Mouse (Mus musculus) MEL-GATA-1-ER (cell line): ENCODE measurements around the gene Pax5.
A peak's percentile ranks its signal among the peaks of the same experiment; 100 is the strongest.

Source experiments
- DNase-seq: peaks from one replicate; pipeline ENCODE4 v3.0.0-alpha.2; 2012; ENCODE audit warnings: low read depth; ENCODE audit errors: extremely low read depth

The Pax5 gene

DNA sequence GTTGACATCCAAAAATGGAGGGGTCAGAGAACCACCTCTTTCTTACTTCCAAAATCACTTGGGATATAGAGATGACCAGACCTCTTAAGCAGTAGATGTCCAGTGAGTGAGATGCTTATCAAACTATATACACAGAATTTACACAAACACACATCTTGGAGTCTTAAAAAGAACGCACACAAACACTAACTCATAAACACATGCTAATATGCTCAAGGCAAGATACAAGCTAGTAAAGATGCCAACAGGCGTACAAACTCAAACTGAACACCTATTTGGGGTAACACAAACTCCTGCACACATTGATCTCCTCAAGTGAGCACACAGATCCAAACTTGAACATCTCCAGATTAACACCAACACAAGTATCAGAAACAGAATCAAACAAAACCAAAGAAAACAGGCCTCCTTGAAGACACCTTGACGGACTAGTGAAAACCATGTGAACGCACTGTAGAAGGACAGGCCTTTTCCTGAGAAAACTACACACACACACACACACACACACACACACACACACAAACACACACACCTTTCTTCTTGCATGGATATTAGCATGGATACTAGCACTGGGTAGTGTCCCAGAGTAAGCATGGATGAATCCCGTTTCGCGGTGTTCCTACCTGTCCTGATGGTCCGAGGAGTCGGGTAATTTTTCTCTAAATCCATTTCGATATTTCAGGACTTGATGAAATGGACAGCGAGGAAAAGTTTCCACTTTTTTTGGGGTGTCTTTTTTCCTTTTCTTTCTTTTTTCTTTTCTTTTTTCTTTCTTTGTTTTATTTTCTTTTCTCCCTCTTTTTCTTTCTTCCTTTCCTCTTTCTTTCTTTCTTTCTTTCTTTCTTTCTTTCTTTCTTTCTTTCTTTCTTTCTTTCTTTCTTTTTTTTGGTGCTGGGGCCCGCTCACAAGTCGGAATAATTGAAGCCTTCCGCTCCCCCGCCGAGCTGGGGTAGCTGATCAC lies at the start of gene Pax5:
TSS of gene Pax5 (minus strand) at position 748 of the 961 bp plus-strand sequence.
- no peak for DNase-seq

DNA sequence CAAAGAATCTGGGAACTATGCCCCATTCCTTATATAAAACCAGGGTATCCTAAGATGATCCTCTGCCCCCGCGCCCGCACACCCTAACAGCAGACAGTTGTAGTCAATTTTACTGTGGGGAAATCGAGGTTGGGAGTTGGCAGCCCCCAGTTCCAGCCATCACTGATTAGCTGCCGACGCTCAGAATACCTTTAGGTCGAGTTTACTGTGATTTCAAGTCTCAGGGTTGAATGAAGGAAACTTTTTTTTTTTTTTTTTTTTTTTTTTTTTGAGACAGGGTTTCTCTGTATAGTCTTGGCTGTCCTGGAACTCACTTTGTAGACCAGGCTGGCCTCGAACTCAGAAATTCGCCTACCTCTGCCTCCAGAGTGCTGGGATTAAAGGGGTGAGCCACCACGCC lies 46.8 kb upstream of the Pax5 start:
- peak; percentile 6 for DNase-seq

DNA sequence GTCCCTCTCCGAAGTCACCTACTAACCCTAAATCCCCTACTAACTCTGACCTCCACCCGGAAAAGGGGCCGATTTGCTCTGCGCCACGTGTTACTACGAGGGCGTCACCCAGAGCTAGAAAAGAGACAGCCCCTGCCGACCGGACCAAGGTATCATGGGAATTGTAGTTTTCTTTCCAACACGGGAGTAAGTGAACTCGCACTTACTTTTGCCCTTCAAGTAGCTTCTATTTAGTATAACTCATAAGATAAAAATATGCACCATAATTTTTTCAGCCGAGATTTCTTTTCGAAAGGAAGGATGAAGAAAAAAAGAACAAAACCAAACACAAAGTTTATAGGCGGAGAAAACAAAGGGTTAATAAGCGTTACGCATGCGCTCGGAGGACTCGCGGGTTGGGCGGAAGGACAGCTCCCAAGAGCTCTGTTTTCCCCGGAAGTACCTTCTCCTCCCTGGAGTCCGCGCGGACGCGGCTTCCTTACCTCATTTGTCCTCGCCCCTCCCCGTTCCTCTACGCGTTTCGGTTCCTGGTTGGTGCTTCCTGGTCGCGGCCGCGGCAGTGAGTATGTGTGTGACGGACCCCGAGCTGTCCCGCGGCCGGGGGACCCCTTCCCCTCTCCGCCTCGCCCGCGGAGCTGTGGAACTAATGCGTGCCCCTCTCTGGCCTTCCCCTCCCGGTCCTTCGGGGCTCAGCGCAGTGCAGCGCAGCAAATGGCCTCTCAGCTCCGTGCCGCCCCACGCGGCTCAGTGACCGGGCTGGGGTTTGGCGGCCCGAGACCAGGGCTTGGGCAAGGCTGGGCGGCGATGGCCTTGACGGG lies 46.1 kb upstream of the Pax5 start:
- peak; percentile 92 for DNase-seq

DNA sequence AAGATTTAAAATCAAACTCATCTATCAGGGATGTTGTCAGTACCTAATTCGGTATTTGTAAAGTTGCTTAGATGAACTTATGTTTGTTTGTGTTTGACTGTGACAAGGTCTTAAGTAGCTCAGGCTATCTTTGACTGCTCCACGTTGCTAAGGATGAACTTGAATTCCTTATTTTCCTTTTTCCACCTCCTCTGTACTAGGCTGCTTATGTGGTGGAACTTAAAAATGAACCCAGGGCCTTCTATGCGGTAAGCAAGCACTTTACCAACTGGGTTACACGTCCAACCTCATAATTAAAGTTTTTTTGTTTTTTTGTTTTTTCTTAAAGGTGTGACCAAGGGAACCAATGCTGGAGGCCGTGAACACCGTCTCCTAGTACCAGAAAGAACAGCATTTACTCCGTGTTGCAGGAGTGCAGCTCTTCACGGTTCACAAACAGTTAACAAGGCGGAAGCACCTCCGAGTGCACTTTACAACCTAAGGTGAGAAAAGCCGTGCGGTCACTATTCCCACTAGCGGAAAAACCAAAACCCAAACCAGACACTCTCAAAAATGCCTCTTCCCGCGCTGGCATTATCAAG lies 45.4 kb upstream of the Pax5 start, which contains the start of gene Zcchc7:
TSS of gene Zcchc7 (plus strand) at position 325 of the 581 bp plus-strand sequence.
- DNase-seq: no peak

DNA sequence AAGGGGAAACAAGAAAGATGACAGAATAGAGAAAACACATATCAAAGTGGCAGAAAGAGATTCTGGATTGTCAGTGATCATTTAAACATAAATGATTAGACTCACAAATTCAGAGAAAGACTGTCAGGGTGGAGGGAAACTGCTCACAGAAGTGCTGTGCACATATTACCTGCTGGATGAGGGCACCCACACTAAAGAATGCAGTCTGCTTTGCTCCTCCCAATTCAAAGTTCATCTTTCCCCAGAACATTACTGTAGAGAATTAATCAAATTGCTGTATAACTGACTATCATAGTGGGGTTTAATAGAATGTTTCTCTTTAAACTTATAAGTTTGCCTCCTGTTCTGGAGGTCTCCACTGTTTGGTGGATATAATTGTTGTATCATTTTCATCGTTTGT lies 30.2 kb upstream of the Pax5 start:
- DNase-seq: no peak

DNA sequence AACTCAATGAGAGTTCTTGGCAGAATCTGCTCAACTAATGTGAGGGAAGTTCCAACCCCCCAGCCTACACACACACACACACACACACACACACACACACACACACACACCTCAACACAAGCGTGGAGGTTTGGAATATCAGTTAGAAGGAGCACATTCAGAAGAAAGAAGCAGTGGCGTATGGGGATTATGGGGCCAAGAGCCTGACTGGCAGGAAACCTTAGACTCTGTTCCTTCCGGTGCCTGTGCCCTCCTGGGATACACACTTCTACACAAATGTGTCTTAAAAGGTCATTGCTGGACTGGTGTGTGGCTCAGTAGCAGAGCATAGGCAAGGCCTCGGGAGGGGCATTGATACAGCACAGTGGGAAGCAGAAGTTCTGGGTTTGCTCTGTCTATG lies 10.9 kb upstream of the Pax5 start:
- no peak for DNase-seq

DNA sequence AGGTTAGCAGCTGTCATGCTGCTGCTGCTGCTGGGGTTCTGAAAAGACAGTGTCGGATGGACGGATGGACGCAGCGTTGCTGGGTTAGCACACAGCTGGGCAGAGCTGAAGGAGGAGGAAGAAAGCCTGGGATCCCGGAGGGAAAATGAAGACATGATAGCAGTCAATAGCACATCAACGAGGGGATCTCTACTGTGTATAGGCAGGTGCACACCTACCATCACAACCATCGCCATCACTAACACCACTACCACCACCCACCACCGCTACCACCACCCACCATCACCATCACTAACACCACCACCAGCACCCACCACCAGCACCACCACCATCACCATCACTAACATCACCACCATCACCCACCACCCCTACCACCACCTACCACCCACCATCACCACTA lies 9.8 kb upstream of the Pax5 start:
- no peak for DNase-seq

DNA sequence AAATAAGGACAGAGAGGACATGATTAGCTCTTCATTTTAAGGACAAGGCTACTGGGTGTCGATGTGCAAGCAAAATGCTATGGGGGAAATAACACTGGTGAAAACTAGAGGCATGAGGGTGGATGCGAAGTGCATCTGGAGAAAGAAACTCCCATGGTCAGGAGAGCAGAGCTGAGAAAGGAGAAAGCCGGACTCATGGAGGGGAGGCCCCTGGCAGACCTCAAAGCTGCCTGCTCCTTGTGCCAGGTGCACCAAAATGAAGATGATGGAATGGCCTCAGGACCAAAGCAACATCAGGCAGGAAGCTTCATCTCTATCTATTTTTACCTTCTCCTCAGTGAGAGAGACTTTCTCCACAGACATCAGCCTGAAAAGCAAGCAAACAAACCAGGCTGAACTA lies 7.4 kb upstream of the Pax5 start:
- DNase-seq: no peak

DNA sequence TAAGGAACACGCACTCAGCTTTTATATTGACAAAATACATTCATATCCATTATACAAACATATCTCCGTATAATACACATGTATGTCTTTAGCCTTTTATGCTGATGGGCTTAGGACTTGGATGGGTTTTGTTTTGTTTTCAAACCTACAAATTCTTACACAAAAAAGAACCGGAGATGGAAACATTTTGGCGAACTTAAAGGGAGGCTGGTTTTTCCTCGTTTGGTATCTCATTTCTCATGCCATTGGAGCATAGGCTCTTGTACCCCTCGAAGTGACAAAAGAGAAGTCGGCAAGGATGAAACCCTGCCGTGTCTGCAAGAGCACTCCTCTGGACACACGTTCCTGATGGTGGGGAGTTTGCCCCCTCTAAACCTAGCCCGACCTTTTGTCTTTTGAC lies 6.1 kb upstream of the Pax5 start:
- DNase-seq: no peak

DNA sequence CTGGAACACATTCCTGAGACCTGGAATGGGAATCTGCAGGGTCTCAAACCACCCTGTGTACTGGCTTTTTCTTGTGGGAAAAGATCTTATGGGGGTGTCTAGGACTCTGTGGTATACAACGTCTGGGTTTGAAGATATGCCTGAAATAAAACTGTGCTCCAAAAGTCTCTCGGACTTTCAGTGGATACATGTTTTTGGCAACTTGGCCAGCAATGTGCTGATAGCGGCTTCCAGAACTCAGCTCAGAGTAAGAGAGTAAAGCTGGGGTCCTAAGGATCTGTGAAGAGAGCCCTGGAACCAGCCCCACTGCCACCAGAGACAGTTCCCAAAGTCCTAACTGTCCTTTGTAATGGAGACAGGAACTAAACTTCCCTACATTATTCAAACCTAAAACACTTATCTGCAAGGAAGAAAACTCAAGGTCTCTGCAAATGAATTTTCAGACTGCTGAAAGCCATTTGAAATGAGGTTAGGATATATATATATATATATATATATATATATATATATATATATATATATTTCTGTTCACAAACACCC lies 5.4 kb upstream of the Pax5 start:
- DNase-seq: no peak

DNA sequence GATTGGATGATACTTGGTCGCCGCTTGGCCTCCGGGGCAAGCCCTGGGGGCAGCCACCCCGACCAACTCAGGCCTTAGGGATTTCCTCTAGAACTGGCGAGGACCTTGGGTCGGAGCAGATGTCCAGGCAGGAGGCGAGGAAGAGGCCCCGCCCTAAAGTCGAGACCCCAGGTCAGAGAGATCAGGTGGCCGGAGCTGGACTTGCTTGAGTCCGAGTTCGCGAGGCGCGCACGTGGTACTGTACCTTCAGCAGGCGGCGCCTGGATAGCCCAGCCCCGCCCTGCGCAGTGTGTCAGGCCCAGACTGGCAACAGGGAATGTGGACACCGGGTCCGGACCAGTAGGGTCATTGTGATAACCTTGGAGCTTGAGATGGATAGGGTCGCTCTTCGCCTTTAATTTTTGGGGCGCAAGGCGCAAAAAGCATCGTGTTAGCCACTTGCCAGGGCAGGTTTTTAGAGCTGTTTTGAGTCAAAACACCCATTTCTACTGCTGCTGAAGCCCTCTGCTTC lies 3.9 kb upstream of the Pax5 start:
- no peak for DNase-seq

DNA sequence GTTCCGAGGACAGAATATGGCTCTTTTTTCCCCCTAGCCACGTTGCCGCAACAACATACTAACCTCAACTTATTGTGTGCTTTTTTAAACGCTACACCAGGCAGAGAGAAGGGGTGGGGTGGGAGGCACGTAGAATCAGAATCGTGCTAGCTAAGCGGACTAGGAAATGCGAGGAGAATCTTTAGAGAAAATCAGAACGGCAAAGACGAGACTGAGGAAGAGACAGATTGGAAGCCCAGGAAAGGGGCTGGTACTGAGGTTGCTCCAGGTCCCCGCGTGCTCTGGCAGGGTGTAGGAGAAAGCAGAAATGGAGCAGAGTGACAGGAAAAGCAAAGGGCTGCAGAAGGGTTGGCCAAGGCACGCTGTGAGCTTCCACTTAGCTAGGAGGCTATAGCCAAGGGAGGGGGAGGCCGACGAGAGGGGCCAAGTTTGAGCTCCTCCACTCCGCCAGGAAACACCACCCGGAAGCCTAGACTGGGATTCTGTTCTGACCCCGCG lies 3.3 kb upstream of the Pax5 start:
- no peak for DNase-seq

DNA sequence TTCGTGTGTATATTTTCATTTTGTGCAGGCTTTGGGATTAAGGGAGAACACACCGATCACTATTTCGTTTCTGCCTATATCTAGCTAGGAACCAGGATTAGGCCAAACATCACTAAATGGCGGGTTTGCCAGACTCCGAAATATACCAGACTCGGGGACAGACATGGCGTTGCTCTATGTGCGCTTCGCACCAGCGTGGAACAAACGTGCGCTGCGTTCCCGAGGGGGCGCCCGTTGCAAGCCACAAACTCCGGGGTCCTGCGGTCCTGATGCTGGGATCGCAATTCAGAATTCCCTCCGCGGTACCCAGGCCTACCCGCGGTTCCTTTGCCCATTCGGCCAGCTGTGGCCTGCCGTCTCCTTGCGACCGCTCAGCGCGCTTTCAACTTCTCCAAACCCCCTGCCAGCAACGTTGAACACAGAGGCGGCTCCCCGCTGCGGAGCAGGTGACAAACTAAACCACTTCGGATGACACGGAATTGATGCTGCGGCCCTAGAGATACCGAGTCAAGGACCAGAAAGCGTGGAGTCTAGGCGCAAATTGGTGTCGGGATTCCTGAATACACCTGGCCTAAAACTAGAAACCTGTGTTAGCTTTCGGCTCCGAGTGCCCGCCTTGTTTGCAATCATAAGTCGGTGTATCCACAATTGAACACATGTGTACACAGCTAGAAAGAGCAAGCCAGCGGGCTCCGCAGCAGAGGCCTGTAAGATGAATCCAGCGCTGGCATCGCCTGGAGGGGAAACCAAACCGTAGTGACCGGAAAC lies 2.7 kb upstream of the Pax5 start:
- no peak for DNase-seq

DNA sequence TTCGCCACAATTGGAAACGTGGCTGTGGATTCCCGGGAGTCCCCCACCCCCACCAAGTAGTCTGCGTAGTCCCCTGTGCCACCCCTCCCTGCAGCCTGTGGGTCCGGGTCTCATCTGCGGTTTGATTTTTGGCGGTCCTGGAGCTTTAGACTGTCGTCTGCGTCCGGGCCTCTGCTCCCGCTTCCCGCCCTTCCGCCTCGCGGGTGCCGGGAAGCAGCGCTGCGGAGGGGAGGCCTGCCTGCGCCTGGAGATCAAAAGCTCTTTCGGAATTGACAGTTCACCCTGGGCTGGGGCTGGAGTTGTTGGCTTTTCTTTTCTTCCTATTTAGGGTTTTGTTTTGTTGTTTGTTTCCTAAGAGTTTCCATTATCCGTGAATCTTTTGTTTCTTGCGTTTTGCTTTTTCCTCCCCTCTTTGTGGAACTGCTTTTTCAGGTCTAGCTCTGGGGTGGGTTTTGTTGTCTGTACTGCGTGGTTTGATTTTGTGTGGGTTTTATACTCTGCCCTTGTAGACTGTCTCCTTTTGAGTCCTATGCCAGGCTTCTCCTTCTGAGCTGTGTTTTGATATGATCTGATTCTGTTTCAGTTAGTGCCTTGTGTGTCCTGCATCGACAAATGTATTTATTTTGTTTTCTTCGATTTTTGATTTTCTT lies 1.9 kb upstream of the Pax5 start:
- no peak for DNase-seq

DNA sequence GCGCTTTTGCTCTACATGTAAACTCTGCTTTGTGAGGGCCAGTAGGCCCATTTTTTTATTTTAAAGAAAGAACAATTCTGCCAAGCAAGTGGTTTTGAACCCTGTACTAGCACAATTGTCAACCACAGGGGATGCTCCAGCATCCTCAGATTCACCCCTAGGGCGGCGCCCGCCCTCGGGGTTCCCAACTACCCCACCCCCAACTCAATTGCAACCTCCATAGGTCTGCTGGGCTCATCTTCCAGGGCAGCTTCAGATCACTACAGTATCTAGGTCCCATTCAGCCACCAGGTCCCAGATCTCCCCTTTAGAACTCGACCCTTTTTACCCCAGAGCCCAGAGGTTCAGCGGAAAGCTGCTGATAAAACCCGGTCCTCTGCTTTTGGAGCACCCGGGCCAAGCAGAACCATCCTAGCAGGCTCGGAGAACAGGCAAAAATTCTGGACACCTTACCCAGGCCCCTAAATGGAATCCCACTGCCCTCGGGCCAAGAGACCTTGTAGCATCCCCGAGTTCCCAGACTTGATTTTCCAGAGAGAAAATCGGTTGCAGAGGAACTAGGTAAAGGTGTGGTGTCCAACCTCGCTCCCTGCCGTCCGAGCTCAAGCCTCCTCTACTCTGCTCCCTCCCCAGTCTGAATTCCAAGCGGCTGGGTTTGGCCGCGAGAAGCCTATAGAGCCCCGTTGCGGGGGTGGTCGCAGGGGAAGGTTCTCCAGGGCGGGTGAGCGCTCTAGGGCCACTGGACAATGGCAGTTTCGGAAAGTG lies 1.0 kb upstream of the Pax5 start:
- no peak for DNase-seq

DNA sequence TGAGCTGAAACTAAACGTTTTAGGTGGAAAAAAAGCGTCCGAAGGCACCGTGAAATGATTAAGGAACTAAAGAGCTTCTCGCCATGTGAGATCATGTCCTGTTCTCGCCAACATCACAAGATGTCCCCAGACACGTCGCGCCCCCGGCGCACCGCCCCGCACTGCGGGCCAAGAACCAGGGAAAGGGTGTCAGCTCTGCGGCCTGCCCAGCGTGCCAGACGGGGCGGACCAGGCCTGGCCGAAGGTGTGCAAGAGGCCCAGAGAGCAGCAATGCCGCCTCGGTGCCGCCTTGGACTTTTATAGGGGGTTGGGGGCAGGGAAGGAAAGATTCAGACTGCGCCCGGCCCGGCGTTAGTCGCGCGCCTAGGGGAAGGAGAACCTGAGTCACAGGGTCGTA lies 412 bp upstream of the Pax5 start:
- no peak for DNase-seq

DNA sequence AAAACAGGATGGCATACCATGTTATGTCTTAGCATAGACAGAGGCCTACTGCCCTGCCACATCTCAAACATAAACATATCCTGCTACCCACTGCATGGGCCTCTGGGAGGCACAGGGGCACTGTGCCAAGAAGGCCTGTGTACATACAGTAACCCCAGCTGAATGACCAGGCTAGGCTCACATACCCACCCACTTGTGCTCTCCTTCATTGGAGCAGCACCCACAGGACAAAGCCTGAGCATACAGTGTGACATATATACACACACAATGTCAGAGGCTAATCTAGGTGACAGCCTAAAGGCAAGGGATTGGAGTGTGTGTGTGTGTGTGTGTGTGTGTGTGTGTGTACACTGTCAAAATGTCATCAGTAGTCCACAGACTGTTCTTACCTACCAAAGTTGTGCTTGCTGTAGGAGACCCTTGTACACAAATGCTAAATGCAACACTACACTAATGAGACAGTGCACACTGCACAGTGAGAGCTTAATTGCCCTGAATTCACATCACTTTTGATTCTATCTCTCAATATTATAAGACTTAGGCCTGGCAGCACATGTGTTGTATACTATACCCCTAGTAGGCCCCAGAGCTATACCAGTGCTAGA lies 1.1 kb downstream of the Pax5 start:
- DNase-seq: no peak

DNA sequence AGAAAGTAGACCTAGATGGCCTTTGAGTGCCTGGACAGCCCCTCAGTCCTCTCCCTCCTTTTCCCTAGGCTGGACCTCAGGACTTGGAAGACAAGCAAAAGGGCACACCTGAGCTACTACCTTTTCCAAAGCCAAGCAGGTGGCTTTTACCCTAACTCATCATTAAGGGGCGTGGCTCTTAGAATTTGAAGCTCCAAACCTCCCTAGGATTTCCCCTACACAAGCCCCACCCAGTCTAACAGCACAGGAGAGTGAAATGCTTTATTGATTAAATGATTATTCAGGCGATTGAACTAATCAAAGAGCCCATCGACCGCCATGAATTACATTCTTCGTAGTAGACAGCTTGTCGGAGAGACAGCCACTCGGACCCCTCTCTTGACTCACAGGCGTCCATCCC lies 2.0 kb downstream of the Pax5 start:
- no peak for DNase-seq

DNA sequence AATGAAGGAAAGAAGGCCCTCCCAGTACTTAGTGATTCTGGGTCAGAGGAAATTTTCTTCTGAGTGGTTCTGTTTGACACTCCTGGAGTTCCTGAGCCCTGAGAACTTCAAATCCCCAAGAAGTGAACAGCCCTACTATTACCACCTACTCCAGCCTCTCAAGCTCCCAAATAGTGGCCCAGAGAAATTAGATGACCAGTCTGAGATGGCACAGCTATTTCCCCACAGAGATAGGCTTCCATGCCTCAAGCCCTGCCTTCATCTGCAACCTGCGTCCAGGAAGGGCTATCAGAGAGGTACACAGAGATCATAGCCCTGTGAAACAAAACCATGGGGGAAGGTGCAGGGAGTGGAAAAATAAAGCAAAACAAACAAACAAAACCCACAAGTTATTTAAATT lies 3.4 kb downstream of the Pax5 start:
- DNase-seq: no peak
